Mouse (Mus musculus) intestine, embryonic 14.5 days (tissue): ENCODE data around the gene Ttc22. TPM values are rescaled to one million over a fixed set of nuclear protein-coding genes. Genes with fewer than 3 reads are reported as not detected.

Experiments used
- ATAC-seq: fragments of 200-750 bp; cut with Nextera tagmentation; replicated peaks from 2 replicates; pipeline ENCODE4 v1.8.0; 2017; ENCODE audit warnings: low read depth, moderate number of reproducible peaks, moderate TSS enrichment, moderate library complexity; ENCODE audit not compliant: low FRiP score, low TSS enrichment
- DNase-seq: peaks from one replicate; pipeline ENCODE4 v3.0.0-alpha.2; 2018; ENCODE audit warnings: low spot score
- H3K27ac ChIP-seq: fragments of 300-500 bp; sonication (generic); 2 replicates; pipeline ENCODE4 v1.5.1; 2014; ENCODE audit warnings: low read depth, mild to moderate bottlenecking, control low read depth
- H3K27me3 ChIP-seq: fragments of 300-500 bp; sonication (generic); replicated peaks from 2 replicates; pipeline ENCODE4 v1.6.1; 2014; ENCODE audit warnings: low read length, control low read depth; ENCODE audit not compliant: control insufficient read depth, insufficient read depth
- H3K36me3 ChIP-seq: fragments of 300-500 bp; sonication (generic); 2 replicates; pipeline ENCODE4 v1.6.1; 2014; ENCODE audit warnings: low read length, control low read depth; ENCODE audit not compliant: control insufficient read depth, insufficient read depth
- H3K4me1 ChIP-seq: fragments of 300-500 bp; sonication (generic); replicated peaks from 2 replicates; pipeline ENCODE4 v1.6.1; 2014; ENCODE audit warnings: low read length, control low read depth, mixed read lengths; ENCODE audit not compliant: control insufficient read depth, insufficient read depth
- H3K4me2 ChIP-seq: fragments of 300-500 bp; sonication (generic); 2 replicates; pipeline ENCODE4 v1.6.1; 2014; ENCODE audit warnings: low read length
- H3K4me3 ChIP-seq: fragments of 300-500 bp; sonication (generic); 2 replicates; pipeline ENCODE4 v1.5.1; 2014; ENCODE audit warnings: low read depth, low read length, control low read depth, mixed read lengths
- H3K9ac ChIP-seq: fragments of 300-500 bp; sonication (generic); 2 replicates; pipeline ENCODE4 v1.6.1; 2014; ENCODE audit warnings: mild to moderate bottlenecking, low read length
- H3K9me3 ChIP-seq: fragments of 300-500 bp; sonication (generic); 2 replicates; pipeline ENCODE4 v1.6.1; 2016; ENCODE audit warnings: low read length, control low read depth; ENCODE audit not compliant: control insufficient read depth
- WGBS: fragments of 180-500 bp; shearing (Covaris S2); extraction: QIAGEN DNeasy Blood & Tissue Kit; methylation state at CpG from one replicate; pipeline ENCODE4 v1.1.7; 2014; 5-methylcytosine and 5-hydroxymethylcytosine counted together
- polyA plus RNA-seq: library from polyadenylated mRNA; unstranded; fragments of >200 nt; fragmentation: Nextera tagmentation; extraction: Ambion mirVana; gene quantifications from 2 replicates; pipeline ENCODE4 v1.2.1, GENCODE M21; 2014

Gene Ttc22
- polyA plus RNA-seq, 1 experiment from 2014 or later: 2.0 TPM

GRCm38 (mm10) chr4:106607905-106608304 lies 14.3 kb upstream of the Ttc22 start:
- ATAC-seq (no peak), DNase-seq (no peak)
- no peak overlapping the region for H3K4me2 ChIP-seq
- no peaks in the 10 kb centered on the region for H3K9me3 ChIP-seq
- H3K27me3 ChIP-seq: no peaks in the 10 kb centered on the region
- WGBS: 82% methylated on average over 1 of the region's 1 CpGs
- no peaks in the 10 kb centered on the region for H3K36me3 ChIP-seq
- H3K4me1 ChIP-seq: no peaks in the 10 kb centered on the region
- no peak overlapping the region for H3K27ac ChIP-seq
- H3K4me3 ChIP-seq: no peak overlapping the region
- no peak overlapping the region for H3K9ac ChIP-seq

GRCm38 (mm10) chr4:106613105-106613504 lies 9.1 kb upstream of the Ttc22 start:
- 79% methylated on average over 8 of the region's 8 CpGs for WGBS
- Histone ChIP-seq H3K27ac (no peak overlapping the region), H3K36me3 (no peaks in the 10 kb centered on the region), H3K4me2 (no peak overlapping the region), H3K9me3 (no peaks in the 10 kb centered on the region), H3K4me1 (peaks cover 9% of the 10 kb centered on the region; the same call in 1 of the 2 replicates), H3K27me3 (no peaks in the 10 kb centered on the region), H3K9ac (no peak overlapping the region), H3K4me3 (no peak overlapping the region)
- DNase-seq (no peak), ATAC-seq (no peak)

- ATAC-seq (no peak), DNase-seq (no peak)
- Histone ChIP-seq H3K4me1 (peaks cover 9% of the 10 kb centered on the region; the same call in 1 of the 2 replicates), H3K4me2 (no peak overlapping the region), H3K9ac (no peak overlapping the region), H3K36me3 (no peaks in the 10 kb centered on the region), H3K27me3 (no peaks in the 10 kb centered on the region), H3K4me3 (no peak overlapping the region), H3K9me3 (no peaks in the 10 kb centered on the region), H3K27ac (no peak overlapping the region)
- 65% methylated on average over 3 of the region's 3 CpGs for WGBS
Observed at GRCm38 (mm10) chr4:106613560-106613959, 8.7 kb upstream of the Ttc22 start.

- peak; percentile 88 for DNase-seq
- Histone ChIP-seq H3K9me3 (no peaks in the 10 kb centered on the region), H3K27ac (no peak overlapping the region), H3K4me2 (no peak overlapping the region), H3K36me3 (no peaks in the 10 kb centered on the region), H3K27me3 (no peaks in the 10 kb centered on the region), H3K9ac (no peak overlapping the region), H3K4me1 (peaks cover 9% of the 10 kb centered on the region; the same call in 1 of the 2 replicates), H3K4me3 (no peak overlapping the region)
- WGBS: 40% methylated on average over 7 of the region's 7 CpGs
- peak; percentile 52; the same call in 1 of the 2 replicates for ATAC-seq
Observed at GRCm38 (mm10) chr4:106614180-106614797, 7.9 kb upstream of the Ttc22 start.

- 78% methylated on average over 9 of the region's 9 CpGs for WGBS
- H3K27me3 ChIP-seq: no peaks in the 10 kb centered on the region
- DNase-seq: no peak
- no peak overlapping the region for H3K27ac ChIP-seq
- no peaks in the 10 kb centered on the region for H3K9me3 ChIP-seq
- ATAC-seq: no peak
- peaks cover 9% of the 10 kb centered on the region; the same call in 1 of the 2 replicates for H3K4me1 ChIP-seq
- H3K36me3 ChIP-seq: no peaks in the 10 kb centered on the region
- no peak overlapping the region for H3K4me2 ChIP-seq
- no peak overlapping the region for H3K9ac ChIP-seq
- no peak overlapping the region for H3K4me3 ChIP-seq
Observed at GRCm38 (mm10) chr4:106614881-106615280, 7.4 kb upstream of the Ttc22 start.

- WGBS: 75% methylated on average over 12 of the region's 12 CpGs
- H3K36me3 ChIP-seq: no peaks in the 10 kb centered on the region
- peaks cover 9% of the 10 kb centered on the region; the same call in 1 of the 2 replicates for H3K4me1 ChIP-seq
- H3K4me2 ChIP-seq: no peak overlapping the region
- no peaks in the 10 kb centered on the region; the same call in 1 of the 2 replicates for H3K27me3 ChIP-seq
- no peaks in the 10 kb centered on the region for H3K9me3 ChIP-seq
- ATAC-seq (no peak), DNase-seq (no peak)
- H3K9ac ChIP-seq: no peak overlapping the region
- no peak overlapping the region for H3K27ac ChIP-seq
- no peak overlapping the region for H3K4me3 ChIP-seq
Observed at GRCm38 (mm10) chr4:106615637-106616036, 6.6 kb upstream of the Ttc22 start.

GRCm38 (mm10) chr4:106617056-106617455 lies 5.2 kb upstream of the Ttc22 start, which contains the start of gene Lexm:
Gene Lexm (minus strand): TSS chr4:106617241.
- 1% methylated on average over 19 of the region's 19 CpGs for WGBS
- peak within 1 kb of the TSS; percentile 46 for H3K4me2 ChIP-seq
- H3K27me3 ChIP-seq: peaks cover 7% of the 10 kb centered on the region
- H3K4me3 ChIP-seq: no peak within 1 kb of the TSS
- H3K4me1 ChIP-seq: peaks cover 9% of the 10 kb centered on the region; the same call in 1 of the 2 replicates
- H3K9me3 ChIP-seq: no peaks in the 10 kb centered on the region
- H3K27ac ChIP-seq: no peak within 1 kb of the TSS
- H3K36me3 ChIP-seq: no peaks in the 10 kb centered on the region
- H3K9ac ChIP-seq: no peak within 1 kb of the TSS
- ATAC-seq (no peak), DNase-seq (no peak)

- H3K36me3 ChIP-seq: no peaks in the 10 kb centered on the region
- no peak overlapping the region for H3K4me3 ChIP-seq
- DNase-seq: no peak
- H3K27ac ChIP-seq: no peak overlapping the region
- H3K9me3 ChIP-seq: no peaks in the 10 kb centered on the region
- peaks cover 26% of the 10 kb centered on the region for H3K27me3 ChIP-seq
- H3K9ac ChIP-seq: no peak overlapping the region
- no peak overlapping the region for H3K4me2 ChIP-seq
- 76% methylated on average over 4 of the region's 4 CpGs for WGBS
- ATAC-seq: no peak
- peaks cover 9% of the 10 kb centered on the region; the same call in 1 of the 2 replicates for H3K4me1 ChIP-seq
Observed at GRCm38 (mm10) chr4:106618898-106619297, 3.3 kb upstream of the Ttc22 start.

GRCm38 (mm10) chr4:106621428-106621827 lies 804 bp upstream of the Ttc22 start:
- ATAC-seq (no peak), DNase-seq (no peak)
- H3K4me2 ChIP-seq: no peak overlapping the region
- no peak overlapping the region for H3K27ac ChIP-seq
- no peak overlapping the region for H3K4me3 ChIP-seq
- H3K9ac ChIP-seq: no peak overlapping the region
- WGBS: 55% methylated on average over 3 of the region's 3 CpGs
- H3K27me3 ChIP-seq: peaks cover 30% of the 10 kb centered on the region
- H3K36me3 ChIP-seq: no peaks in the 10 kb centered on the region
- H3K9me3 ChIP-seq: no peaks in the 10 kb centered on the region
- H3K4me1 ChIP-seq: peaks cover 9% of the 10 kb centered on the region; the same call in 1 of the 2 replicates
